Mouse (Mus musculus): ENCODE results near the gene Siah3.

GRCm38 (mm10) chr14:75445948-75446281 lies 9.9 kb upstream of the Siah3 start:
- no peak for TF ChIP-seq POLR2A (IDR thresholded peaks at IDR 0.05; ENCODE audit: borderline replicate concordance, extremely low read depth, insufficient read depth, insufficient read length, poor library complexity, severe bottlenecking)
- no peak for TF ChIP-seq CTCF (IDR thresholded peaks at IDR 0.05; ENCODE audit: borderline replicate concordance, extremely low read depth, insufficient read depth, insufficient read length)

All from brain, embryonic 14.5 days (tissue).